10 mouse cellular contexts compared by ENCODE assay signal in the genomic region with DNA sequence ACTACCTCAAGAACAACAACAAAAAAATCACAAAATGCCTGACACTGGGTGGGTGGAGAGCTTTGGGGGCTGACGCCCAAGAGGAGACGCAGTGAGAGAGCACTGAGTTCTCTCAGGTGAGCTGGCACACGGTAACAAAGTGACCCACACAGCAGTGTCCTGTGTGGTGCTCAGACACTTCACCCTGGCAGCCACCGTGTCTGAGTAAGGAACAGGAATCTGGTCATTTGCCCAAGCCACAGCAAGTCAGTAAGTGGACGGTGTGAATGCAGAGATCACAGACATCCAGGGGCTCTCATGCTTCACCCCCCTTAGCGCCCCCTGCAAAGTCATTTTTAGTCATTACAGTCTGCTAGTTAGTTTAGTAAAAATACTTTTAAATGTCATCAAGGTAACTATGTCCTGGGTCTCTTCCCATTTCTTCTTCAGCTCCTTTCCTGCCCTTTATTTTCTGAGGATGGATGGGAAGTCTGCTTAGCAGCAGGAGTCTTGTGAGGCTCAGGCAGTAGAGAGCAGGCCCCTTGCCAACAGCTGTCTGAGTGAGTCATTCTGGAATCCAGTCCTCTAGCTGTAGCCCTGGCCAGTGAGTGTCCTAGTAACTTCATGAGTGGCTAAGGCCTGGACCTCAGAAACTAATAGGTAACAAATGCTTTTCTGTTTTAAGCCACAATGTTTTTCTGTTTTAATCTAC. TPM values are rescaled to one million over a fixed set of nuclear protein-coding genes. Genes with fewer than 3 reads are reported as not detected.
A peak's percentile ranks its signal among the peaks of the same experiment; 100 is the strongest.
DNase-seq lines count a peak whose midpoint lies in the region; ATAC-seq lines count a peak whose summit lies in the region.
"Had no signal": no experiment of that assay in that cellular context is flagged by ENCODE, and none has a peak within 500 bp of the region (broad histone marks: within the 10 kb centered on the region; RNA-seq: fewer than 3 reads in every experiment).

No protein-coding gene starts in this region.

- no peaks in the 10 kb centered on the region for H3K9me3 ChIP-seq in hindbrain, embryonic 15.5 days
- H3K9me3 ChIP-seq in hindbrain, embryonic 13.5 days, result no peaks in the 10 kb centered on the region
- H3K9me3 ChIP-seq in heart, embryonic 13.5 days, result no peaks in the 10 kb centered on the region
- H3K9me3 ChIP-seq: G1E had no signal

- 72% methylated on average over 6 of the region's 6 CpGs for WGBS in hindbrain, embryonic 15.5 days
- 91% methylated on average over 6 of the region's 6 CpGs for WGBS in hindbrain, embryonic 13.5 days
- WGBS in heart, embryonic 13.5 days, result 77% methylated on average over 6 of the region's 6 CpGs

- H3K4me3 ChIP-seq in hindbrain, embryonic 15.5 days, result no peak overlapping the region
- H3K4me3 ChIP-seq in hindbrain, embryonic 13.5 days, result no peak overlapping the region
- H3K4me3 ChIP-seq in heart, embryonic 13.5 days, result no peak overlapping the region

- no peak overlapping the region for H3K4me2 ChIP-seq in hindbrain, embryonic 15.5 days
- no peak overlapping the region for H3K4me2 ChIP-seq in hindbrain, embryonic 13.5 days
- H3K4me2 ChIP-seq in heart, embryonic 13.5 days, result no peak overlapping the region

- H3K27me3 ChIP-seq in hindbrain, embryonic 15.5 days, result no peaks in the 10 kb centered on the region
- no peaks in the 10 kb centered on the region for H3K27me3 ChIP-seq in hindbrain, embryonic 13.5 days
- no peaks in the 10 kb centered on the region for H3K27me3 ChIP-seq in heart, embryonic 13.5 days (replicated peaks)

- no peak for ATAC-seq in hindbrain, embryonic 15.5 days (ENCODE audit: low FRiP score, low read depth)
- no peak for ATAC-seq in hindbrain, embryonic 13.5 days (ENCODE audit: low FRiP score)
- no peak for ATAC-seq in heart, embryonic 13.5 days (ENCODE audit: extremely low read depth, insufficient number of reproducible peaks, low FRiP score, low TSS enrichment)

- H3K9ac ChIP-seq in hindbrain, embryonic 15.5 days, result no peak overlapping the region
- H3K9ac ChIP-seq in hindbrain, embryonic 13.5 days, result no peak overlapping the region
- H3K9ac ChIP-seq in heart, embryonic 13.5 days, result no peak overlapping the region; the same call in 1 of the 2 replicates

- DNase-seq in 416B (ENCODE audit: low read depth), result peak; percentile 42
- peak; percentile 40 to 59 for DNase-seq in cerebellum, adult 18-20 months
- peak; percentile 81 for DNase-seq in lung, postnatal 36 days
- no peak for DNase-seq in frontal cortex, postnatal 14 days (ENCODE audit: low spot score in 2 of 2)
- DNase-seq in layer of hippocampus, adult 8-10 months (ENCODE audit: low spot score in 2 of 2), result no peak

- no peaks in the 10 kb centered on the region for H3K4me1 ChIP-seq in hindbrain, embryonic 15.5 days (replicated peaks)
- no peaks in the 10 kb centered on the region for H3K4me1 ChIP-seq in hindbrain, embryonic 13.5 days (replicated peaks)
- H3K4me1 ChIP-seq in heart, embryonic 13.5 days, result peaks cover 14% of the 10 kb centered on the region

- H3K36me3 ChIP-seq in hindbrain, embryonic 15.5 days, result peaks cover 4% of the 10 kb centered on the region
- peaks cover 40% of the 10 kb centered on the region for H3K36me3 ChIP-seq in hindbrain, embryonic 13.5 days
- H3K36me3 ChIP-seq in heart, embryonic 13.5 days, result peaks cover 88% of the 10 kb centered on the region

- peak overlapping the region; percentile 52; the same call in 1 of the 2 replicates for H3K27ac ChIP-seq in hindbrain, embryonic 15.5 days (replicated peaks)
- no peak overlapping the region for H3K27ac ChIP-seq in hindbrain, embryonic 13.5 days
- H3K27ac ChIP-seq in heart, embryonic 13.5 days (replicated peaks), result peak overlapping the region; percentile 54
- H3K27ac ChIP-seq: macrophage had no signal

RNA-seq across cellular contexts. Expression of a gene that starts 53.4 kb away (rescaled TPM):
- polyA plus RNA-seq in hindbrain, embryonic 15.5 days (2015; fragmentation: Nextera tagmentation; extraction: Ambion mirVana), result 35.3 and 37.0 TPM in 2 replicates
- 36.8 and 38.9 TPM in 2 replicates for polyA plus RNA-seq in hindbrain, embryonic 13.5 days (2015; fragmentation: Nextera tagmentation; extraction: Ambion mirVana)
- 28.7 and 32.0 TPM in 2 replicates for polyA plus RNA-seq in heart, embryonic 13.5 days (2015; fragmentation: Nextera tagmentation; extraction: Ambion mirVana)
- total RNA-seq in layer of hippocampus, adult 8-10 months (2022), result 10 to 100 TPM; 76.0 to 86.8 (median 83.3) TPM

Comparison
In these comparisons a context has a peak if more than half of its experiments do, and no peak if none do; other contexts are left out.
1. DNase-seq: peak in 416B (single experiment), cerebellum, adult 18-20 months (2 of 2) and lung, postnatal 36 days (single experiment); none in frontal cortex, postnatal 14 days (0 of 2) and layer of hippocampus, adult 8-10 months (0 of 2).